Mouse (Mus musculus) ES-CJ7 (cell line): Measurements from ENCODE around the gene Gm10382.

Source experiments
- DNase-seq: peaks from one replicate; pipeline ENCODE4 v3.0.0; 2011; ENCODE audit warnings: low read depth, low spot score

Gene Gm10382

DNA sequence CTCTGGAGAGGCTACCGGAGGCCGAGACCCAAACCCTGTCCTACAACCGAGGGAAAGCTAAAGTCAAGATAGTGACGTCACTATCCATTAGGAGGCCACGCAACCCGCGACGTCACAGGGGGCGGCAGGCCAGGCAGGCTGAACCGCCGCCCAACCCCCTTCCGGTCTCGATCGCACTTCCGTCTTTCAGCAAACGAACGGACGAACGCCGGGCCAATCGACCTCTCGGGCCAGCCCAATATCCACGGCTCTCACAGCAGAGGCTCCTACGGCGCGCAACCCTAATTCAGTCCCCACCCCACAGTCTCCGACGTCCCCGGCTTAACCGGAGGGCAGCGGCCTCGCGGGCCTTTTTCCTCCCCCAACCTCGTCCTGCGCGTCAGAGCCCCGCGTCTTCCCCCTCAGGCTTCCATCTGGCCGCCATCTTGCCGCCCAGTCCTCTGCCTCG, at the start of gene Gm10382:
Gm10382 (plus strand) TSS at position 192 of the 448 bp plus-strand sequence.
- DNase-seq: peak; percentile 82

DNA sequence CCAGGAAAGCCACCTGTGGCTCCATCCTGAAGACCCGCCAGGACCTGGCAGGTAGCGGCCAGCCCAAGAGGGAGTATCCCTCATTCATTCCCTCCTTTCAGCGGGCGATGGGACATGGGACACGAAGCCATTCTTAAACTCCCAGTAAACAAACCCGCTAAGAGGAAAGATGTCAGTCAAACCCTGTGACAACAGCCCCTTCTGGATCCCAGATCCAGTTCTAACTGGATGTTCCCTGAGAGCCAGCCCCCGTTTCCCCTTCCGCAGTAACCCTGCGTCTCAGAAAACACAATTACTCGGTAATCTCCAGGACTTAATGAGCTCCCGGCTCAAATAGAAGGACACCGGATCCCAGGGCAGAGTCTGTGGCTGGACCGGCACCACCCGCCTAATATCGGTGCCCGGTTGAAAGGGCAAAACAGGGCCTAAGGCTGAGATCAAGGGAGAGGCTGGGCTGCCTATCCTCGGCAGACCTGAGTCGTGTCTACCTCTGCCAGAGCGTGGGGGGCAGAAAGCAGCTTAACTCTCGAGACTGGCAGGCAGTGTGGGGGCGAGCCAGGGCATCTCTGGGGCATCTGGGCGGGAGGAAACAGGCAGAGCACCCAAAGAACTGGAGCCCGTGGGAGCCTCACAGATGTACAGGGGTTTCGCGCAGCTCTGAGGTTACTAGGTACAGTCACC, 49.1 kb upstream of the Gm10382 start:
- DNase-seq: peak; percentile 54

DNA sequence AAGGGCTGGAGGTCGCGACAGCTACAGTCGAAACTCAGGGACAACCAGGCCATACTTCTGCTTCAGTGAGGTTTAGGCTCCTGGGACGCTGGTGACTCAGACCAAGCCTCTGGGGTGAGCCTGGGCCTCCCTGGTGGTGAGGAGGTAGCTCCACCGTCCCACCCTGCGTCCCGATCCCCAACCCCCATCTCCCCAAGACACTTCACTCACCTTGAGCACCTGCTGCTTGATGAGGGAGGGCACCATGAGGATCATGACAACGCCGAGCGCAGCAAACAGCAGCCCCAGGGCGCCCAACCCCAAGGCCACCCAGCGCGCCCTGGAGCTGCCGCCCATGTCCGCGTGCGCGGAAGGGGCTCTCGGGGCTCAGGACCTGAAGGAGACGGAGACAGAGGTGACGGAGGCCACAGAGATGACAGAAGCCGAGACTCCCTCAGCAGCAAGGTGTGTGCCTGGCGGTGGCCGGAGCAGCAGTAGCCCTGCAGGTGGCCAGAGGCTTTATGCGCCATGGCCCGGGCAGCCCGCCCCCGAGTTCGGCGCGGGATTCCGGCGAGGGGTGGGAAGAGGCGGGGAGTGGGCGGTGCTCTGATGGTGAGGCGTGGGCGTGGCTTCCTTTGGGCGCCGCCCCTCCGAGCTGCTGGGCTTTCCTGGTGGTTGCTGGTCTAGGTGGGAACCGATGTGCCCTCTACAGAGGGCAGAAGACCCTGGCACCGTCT, 48.4 kb upstream of the Gm10382 start, which contains the start of gene Scarb1:
Scarb1 (minus strand) TSS at position 548 of the 716 bp plus-strand sequence.
- DNase-seq: peak; percentile 78

DNA sequence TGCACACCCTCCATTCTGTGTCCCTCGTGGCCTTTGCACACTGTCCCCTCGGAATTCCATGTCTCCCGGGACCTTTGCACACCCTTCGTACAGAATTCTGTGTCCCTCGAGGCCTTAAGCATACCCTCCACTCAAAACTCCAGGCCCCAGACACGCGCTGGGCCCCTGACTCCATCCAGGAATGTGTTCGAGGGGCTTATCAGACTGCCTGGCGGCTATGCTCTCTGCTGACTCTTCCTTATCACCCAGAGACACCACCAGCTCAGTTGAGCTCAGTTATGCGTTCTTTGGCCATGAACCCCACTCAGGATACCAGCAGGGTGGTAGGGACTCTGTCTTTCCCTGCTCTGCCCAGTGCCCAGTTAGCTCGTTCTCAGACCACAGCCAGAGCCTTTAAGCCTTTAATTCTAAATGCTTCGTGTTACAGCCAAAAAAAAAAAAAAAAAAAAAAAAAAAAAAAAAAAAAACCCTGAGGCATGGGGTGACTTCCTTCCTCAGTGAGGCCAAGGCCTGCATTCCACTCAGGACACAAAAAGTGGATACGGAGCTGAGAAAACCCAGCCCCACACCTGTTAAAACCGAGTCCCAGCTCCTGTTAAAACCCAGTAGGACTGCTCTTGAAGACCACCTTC, 47.5 kb upstream of the Gm10382 start:
- DNase-seq: no peak

DNA sequence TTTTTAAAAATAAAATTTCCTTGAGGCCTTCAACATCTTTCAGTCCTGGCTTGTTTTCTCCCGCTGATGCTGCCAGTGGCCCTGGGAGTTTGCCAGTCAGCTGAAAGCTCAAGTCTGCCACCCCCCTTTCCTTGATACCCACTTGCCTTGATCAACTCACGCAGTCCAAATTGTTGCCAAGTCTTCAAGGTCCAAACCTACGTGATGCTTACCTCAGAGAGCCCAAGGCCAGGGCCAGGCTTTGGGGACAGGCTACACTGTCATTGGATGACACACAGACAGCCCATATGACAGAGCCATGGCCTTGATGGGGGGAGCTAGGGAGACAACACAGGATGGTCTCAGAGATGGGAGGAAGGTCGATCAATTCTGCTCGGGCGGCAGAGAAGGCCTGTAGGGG, 44.8 kb upstream of the Gm10382 start:
- DNase-seq: no peak

DNA sequence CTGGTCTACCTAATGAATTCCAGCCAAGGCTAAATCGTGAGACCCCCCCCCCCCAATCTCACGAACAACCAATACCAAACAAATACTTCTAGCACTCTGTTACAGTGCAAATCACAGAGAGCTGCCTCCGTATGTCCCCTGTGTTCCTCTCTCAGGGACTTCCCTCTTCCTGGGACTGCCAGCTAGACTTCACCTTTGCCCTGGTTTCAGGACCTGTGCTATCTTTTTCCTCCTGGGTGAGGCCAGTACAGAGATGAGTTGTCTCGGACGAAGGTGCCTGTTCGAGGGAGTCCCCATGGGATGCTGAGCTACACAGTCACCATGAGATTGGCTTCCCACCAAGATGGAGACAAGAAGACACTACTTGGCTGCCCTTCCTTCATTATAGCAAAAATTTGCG, 41.1 kb upstream of the Gm10382 start:
- no peak for DNase-seq

DNA sequence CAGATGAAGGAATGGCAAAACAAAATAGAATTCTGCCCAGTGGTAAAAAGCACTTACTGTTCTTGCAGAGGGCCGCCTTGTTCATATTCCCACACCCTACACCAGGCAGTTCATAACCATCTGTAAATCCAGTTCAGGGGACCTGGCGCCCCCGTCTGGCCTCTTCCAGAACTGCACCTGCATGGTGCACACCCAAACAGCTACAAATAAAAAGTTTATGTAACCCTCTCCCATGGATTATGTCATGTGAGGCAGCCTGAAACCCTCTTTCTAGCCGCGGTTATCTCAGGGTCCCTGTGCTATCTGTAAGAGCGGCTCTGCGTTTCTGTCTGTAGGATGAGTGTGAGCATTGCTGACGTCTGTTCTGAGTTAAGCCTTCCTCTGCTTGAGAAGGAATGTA, 40.6 kb upstream of the Gm10382 start:
- DNase-seq: peak; percentile 68

DNA sequence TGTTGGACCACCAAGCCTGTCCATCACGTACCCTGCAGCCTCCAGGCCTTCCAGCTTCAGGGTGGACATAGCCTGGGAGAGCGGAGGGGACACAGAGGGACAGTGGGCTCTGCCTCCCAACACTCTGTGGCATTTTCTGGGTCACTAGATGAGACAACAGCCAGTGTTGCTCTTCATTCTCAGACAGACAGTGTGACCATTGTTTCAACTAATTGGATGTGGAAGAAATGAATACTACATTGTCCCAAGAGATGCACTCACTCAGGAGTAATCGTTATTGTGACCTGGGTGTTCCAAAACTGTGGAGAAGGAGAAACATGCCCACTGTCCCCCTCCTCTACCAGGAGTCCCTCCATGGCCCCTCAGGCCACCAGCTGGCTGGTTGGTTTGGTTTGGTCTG, 39.7 kb upstream of the Gm10382 start:
- no peak for DNase-seq

DNA sequence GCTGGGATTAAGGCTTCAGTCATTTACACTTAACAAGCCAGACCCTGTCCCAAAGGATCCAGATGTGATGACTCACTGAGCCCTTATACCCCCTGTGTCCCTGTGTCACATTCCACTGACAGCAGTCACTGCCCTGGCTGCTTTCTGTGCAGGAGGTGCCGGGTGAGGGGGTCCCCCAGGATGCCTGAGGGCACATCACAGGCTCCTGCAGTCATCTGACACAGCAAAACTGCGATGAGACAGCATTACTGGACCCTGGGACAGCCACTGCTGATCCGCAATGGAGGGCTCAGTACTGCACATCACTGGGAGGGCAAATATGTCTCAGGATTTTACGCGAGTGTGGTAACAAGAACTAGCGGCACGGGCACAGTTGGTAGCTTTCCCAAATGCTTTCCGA, 38.1 kb upstream of the Gm10382 start:
- DNase-seq: no peak

DNA sequence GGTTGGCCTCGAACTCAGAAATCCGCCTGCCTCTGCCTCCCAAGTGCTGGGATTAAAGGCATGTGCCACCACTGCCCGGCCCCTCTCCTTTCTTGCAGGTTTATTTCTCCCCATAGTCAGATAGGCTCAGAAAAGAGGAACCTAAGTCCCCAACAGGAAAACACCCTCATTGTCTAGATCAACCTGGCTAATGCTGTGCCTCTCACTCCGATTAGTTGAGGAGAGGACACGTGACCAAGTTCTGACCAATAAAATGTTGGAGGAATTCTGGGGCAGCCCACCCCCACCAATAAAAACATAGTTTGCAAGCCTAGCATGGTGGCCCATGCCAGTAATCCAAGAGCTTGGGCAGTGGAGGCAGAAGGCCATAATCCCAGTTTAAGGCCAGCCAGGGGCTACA, 37.2 kb upstream of the Gm10382 start:
- no peak for DNase-seq

DNA sequence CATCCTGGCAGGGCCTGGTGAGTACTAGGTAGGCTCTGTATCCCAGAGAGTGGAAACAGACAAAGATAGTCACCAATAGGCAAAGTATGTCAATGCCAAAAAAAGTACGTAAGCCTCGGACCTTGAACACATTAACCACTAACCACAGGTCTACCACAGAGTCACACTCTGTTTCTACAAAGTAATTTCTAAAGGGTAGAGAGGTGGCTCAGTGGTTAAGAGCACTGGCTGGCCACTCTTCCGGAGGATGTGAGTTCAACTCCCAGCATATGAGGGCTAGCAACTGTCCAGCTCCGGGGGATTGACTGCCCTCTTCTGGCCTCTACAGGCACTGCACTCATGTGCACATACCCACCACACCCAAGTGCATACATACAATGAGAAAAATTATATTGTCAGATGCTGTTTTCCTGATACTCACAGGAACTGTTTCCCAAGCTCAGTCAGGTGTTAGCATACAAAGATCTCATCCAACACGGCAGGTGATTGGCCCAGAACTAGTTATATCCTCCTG, 36.3 kb upstream of the Gm10382 start:
- no peak for DNase-seq

DNA sequence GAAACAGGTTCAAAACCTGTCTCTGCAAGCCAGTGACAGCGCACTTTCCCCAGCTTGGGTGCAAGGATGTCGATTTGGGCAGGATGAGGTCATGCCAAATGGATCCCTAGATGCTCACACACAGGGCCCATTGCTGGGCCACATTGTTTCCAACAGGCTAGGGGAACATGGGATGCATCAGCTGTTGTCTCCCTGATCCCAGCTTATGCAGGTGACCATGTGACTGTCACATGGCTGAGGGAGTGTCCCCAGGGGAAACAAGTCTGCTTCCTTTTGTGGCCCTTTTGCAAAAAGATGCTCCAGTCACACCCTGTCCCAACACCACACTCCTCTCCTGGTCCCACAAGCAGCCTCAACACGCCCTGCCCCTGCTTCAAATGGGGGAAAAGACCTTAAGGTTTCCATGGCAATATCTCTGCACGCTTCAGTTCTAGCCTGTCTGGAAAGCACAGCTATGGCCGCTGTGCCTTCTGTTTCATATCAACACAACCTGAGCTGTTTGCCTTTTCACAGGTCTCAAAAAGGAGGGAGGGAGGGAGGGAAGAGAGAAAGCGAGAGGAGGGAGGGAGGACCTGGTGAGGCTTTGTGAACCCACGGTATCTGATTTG, 34.1 kb upstream of the Gm10382 start:
- DNase-seq: no peak

DNA sequence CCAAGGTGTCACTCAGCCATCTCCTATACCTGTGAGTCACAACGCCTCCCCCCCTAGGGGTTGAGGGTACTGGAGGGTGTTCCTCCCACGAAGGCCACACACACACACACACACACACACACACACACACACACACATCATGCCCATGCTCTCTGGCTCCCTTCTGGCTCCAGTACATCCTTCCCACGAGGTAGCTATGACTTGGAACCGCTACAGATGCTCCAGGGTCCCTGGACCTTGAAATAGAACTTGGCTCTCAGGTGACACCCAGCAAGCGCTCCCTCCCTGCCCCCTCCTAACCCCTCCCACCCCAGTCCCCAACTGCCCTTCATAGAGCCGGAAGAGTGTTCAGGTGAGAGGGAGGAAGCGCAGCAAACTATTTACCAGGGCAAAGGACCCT, 33.5 kb upstream of the Gm10382 start:
- no peak for DNase-seq

DNA sequence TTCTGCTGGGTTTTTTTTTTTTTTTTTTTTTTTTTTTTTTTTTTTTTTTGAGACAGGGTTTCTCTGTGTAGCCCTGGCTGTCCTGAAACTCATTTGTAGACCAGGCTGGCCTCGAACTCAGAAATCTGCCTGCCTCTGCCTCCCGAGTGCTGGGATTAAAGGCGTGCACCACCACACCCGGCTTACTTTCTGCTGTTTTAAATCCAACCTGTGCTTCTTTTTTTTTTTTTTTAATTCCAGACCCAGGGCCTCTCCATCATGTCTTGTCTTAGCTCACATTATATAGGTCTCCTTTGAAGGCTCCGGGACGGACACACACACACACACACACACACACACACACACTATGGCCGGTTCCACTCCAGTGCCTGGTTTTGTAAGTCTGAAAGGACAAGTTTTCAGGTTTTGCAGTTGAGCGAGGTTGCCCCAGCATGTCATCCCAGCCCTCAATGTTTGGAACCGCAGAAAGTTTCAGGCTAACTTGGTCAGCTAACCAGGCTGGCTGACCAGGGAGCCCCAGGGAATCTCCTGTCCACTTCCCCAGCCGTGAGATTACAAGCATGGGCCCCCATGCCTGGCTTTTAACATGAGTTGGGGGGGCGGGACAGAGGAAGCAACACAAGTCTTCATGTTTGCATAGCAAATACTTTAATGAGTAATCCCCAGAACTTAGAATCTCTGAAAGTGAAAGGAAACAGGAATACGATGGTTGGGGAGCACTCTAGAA, 31.4 kb upstream of the Gm10382 start:
- DNase-seq: no peak

DNA sequence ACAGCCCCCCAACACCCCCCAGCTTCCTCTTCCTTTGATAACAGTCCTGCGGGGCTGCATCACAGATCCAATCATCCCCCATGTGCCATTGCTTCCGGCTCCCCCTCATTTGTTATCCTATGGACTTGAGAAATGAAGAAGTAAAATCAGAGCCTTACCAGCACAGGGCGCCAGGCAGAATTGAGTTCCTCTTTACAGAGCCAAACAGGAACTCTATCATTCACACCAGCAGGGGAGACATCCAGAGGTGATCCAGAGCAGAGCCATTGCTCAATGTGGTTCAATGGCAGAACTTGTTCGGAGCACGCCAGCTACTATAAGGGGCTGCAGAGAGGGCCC, 30.9 kb upstream of the Gm10382 start:
- no peak for DNase-seq

DNA sequence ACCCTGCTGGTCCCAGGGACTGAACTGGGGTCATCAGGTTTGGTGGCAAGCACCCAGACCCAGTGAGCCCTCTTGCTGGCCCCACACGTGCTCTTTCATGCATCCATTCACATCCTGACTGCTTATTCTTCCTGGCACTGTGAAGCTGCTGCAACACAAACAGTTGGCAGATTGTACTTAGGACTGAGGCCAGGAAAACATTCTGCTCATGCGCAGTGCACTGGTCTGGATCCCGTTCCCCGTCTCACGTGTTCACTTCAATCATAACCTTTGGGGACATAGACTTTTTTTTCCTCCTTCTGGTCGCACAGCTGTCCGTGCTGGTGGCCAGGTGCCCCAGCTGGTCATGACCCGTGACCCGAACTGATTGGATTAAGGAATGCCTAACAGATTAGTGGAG, 28.6 kb upstream of the Gm10382 start:
- no peak for DNase-seq

DNA sequence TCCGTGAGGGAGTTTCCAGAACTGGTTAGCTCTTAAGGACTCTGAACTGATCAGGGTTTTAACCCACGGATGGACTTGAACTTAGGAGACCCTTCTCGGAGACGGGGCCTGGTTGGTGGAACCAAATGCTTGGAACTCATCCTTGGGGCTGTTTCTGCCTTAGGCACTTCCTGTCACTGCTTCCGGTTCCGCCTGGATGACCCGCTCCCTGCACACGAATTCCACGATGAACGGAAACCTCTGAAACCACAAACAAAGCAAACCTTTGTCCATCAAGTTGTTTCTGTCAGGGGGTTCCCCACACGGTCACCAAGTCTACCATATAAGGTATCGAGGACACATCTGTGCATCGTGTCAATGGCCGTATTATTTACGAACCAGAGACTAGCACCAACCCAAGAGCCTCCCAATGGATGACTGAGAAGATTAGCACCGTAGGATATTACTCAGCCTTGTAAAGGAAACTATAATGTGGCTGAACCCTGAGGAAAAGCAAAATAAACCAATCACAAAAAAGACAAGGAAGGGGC, 28.1 kb upstream of the Gm10382 start:
- no peak for DNase-seq

DNA sequence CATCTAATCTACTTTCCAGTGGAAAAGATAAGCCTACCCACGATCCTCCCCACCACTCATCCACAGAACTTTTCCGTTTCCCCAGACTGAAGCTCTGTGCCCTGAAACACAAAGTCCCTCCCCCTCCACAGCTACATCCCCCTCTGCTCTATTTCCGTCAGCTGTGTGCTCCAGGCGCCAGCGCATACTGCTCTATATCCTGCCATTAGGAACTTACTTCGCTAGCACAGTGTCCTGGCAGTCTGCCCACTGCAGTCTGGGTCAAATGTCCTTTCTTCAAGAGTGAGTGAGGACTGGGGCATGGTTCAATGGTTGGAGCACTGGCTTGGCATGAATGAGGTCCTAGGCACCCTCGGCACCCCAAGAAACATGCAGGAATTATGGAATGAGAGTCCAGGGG, 25.2 kb upstream of the Gm10382 start:
- no peak for DNase-seq

DNA sequence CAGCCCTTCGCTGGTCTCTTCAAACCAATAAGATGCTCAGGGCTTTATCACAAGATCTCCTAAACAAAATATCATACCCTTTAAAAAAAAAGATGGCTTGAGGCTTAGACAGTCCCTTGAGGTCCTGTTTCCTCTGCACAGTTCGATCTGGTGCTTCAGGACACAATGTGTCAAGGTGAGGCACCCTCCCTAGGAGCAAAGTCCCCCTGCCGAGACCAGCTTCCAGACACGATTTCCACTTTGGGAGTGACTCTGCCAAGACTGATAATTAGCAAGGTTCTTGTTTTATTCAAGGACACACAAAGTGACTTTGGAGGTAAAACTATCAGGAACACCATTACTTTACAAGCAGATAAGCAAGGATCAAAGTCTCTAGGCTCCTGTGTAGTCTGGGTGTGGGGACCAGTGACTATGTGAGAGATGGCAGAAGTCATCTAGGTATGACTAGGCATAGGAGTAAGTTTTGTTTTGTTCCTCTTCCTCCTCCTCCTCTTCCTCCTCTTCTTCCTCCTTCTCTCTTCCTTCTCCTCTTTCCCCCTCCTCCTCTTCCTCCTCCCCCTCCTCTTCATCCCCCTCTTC, 24.2 kb upstream of the Gm10382 start:
- DNase-seq: no peak

DNA sequence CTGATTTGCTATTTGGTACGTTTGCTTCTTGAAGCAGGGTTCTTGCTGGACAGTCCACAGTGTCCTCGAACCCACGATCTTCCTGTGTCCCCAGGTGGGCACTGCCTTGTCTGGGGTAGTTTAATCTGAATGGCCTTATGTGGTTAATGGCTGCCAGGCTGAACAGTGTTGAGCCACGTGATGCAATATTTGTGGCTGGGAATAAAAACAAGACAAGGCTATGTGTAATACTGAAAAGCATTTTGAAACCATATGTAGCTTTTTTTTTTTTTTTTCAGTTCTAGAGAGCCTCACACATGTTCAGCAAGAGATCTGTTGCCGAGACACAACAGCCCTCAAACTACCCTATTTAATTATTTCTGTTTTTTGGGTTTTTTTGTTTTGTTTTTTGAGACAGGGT, 21.0 kb upstream of the Gm10382 start:
- no peak for DNase-seq

DNA sequence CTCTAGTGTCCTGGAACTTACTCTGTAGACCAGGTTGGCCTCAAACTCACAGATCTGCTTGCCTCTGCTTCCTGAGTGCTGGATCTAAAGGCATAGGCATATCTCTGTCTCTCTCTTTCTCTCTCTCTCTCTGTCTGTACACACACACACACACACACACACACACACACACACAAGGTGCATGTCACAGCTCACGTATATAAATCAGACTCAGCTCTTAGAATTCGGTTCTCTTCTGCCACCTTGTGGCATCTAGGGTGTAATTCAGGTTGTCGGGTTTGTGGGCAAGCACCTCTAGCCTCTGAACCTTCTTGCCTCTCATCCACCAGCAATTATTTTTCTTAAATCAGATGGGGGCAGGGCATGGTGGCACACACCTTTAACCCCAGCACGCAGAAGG, 20.6 kb upstream of the Gm10382 start:
- DNase-seq: peak; percentile 72
